Comparison of ENCODE assay signal across 8 mouse cellular contexts in genomic region chr8:122610612-122611277, GRCm38 (mm10). TPM values are rescaled to one million over a fixed set of nuclear protein-coding genes. Genes with fewer than 3 reads are reported as not detected.
DNase-seq lines count a peak whose midpoint lies in the region; ATAC-seq and TF ChIP-seq lines count a peak whose summit lies in the region.

No protein-coding gene starts in this region.

- peaks cover 13% of the 10 kb centered on the region for H3K4me1 ChIP-seq in bone marrow macrophage, adult 2 months (ENCODE audit: control insufficient read depth, insufficient read depth, low read length)
- peaks cover 24% of the 10 kb centered on the region for H3K4me1 ChIP-seq in hindbrain, embryonic 13.5 days (replicated peaks)

- peak overlapping the region; percentile 88 for H3K4me2 ChIP-seq in hindbrain, embryonic 13.5 days

- peak overlapping the region; percentile 79 for H3K4me3 ChIP-seq in layer of hippocampus, adult 2 months
- peak overlapping the region; percentile 81 for H3K4me3 ChIP-seq in bone marrow macrophage, adult 2 months (ENCODE audit: insufficient read depth, low read length)
- peak overlapping the region; percentile 77 for H3K4me3 ChIP-seq in hindbrain, embryonic 13.5 days

- TF ChIP-seq POLR2A in bone marrow macrophage, adult 2 months (IDR thresholded peaks at IDR 0.05; ENCODE audit: borderline replicate concordance, low read depth, low read length): no peak

- H3K9me3 ChIP-seq in hindbrain, embryonic 13.5 days: no peaks in the 10 kb centered on the region

- no peak for TF ChIP-seq CTCF in layer of hippocampus, adult 2 months (conservative IDR thresholded peaks at IDR 0.05)
- TF ChIP-seq CTCF in bone marrow macrophage, adult 2 months (IDR thresholded peaks at IDR 0.05; ENCODE audit: low read depth, low read length): no peak

- ATAC-seq in hindbrain, embryonic 13.5 days (ENCODE audit: low FRiP score): 0 out of 2 replicates have a peak, but pooled peaks have one; percentile 3
- peak; percentile 41 for ATAC-seq in megakaryocyte-erythroid progenitor cell, adult 5-6 weeks (replicated peaks; ENCODE audit: low FRiP score, low TSS enrichment, poor library complexity, severe bottlenecking)
- ATAC-seq in cerebellum, adult (ENCODE audit: insufficient number of reproducible peaks, low FRiP score, low TSS enrichment): no peak

- 3% methylated on average over 20 of the region's 20 CpGs for WGBS in hindbrain, embryonic 13.5 days

- peaks cover 19% of the 10 kb centered on the region for H3K36me3 ChIP-seq in hindbrain, embryonic 13.5 days

- no peaks in the 10 kb centered on the region for H3K27me3 ChIP-seq in hindbrain, embryonic 13.5 days

- peak overlapping the region; percentile 95 for H3K27ac ChIP-seq in layer of hippocampus, adult 2 months
- peak overlapping the region; percentile 46 for H3K27ac ChIP-seq in bone marrow macrophage, adult 2 months (ENCODE audit: insufficient read depth, low read depth, low read length)
- peak overlapping the region; percentile 80 for H3K27ac ChIP-seq in hindbrain, embryonic 13.5 days

- no peak for DNase-seq in layer of hippocampus, adult 2 months (ENCODE audit: low spot score in 2 of 2)
- no peak for DNase-seq in layer of hippocampus, adult 18-20 months (ENCODE audit: low spot score in 2 of 2)
- DNase-seq in right cerebral cortex, postnatal 10 days (ENCODE audit: low spot score in 2 of 2): no peak
- no peak for DNase-seq in frontal cortex, postnatal 10 days (ENCODE audit: low spot score in 2 of 2)

- H3K9ac ChIP-seq in hindbrain, embryonic 13.5 days: peak overlapping the region; percentile 81

RNA-seq across cellular contexts. Expression of gene Galns, which starts 0.5 kb away (rescaled TPM):
- total RNA-seq in layer of hippocampus, adult 2 months (2021): 10 to 100 TPM; 11.8 to 13.9 TPM
- total RNA-seq in layer of hippocampus, adult 18-20 months (2021): 10 to 100 TPM; 10.2 to 10.9 TPM
- polyA plus RNA-seq in bone marrow macrophage, adult 2 months (2012; ENCODE audit: insufficient read depth, insufficient read length, missing spikeins): 32.8 and 36.7 TPM in 2 replicates
- 5.4 and 6.1 TPM in 2 replicates for polyA plus RNA-seq in hindbrain, embryonic 13.5 days (2015; fragmentation: Nextera tagmentation; extraction: Ambion mirVana)
- 21.7 and 31.5 TPM in 2 replicates for total RNA-seq in megakaryocyte-erythroid progenitor cell, adult 5-6 weeks (2014; fragmentation: Nextera tagmentation)
- 3.8 and 8.2 TPM in 2 replicates for total RNA-seq in megakaryocyte-erythroid progenitor cell, adult 5-6 weeks (2017)

RNA-seq across cellular contexts. Expression of gene Trappc2l, which starts 0.7 kb away (rescaled TPM):
- 10 to 100 TPM; 77.3 to 88.6 TPM for total RNA-seq in layer of hippocampus, adult 2 months (2021)
- total RNA-seq in layer of hippocampus, adult 18-20 months (2021): 10 to 100 TPM; 82.1 to 82.7 TPM
- 55.0 and 59.6 TPM in 2 replicates for polyA plus RNA-seq in bone marrow macrophage, adult 2 months (2012; ENCODE audit: insufficient read depth, insufficient read length, missing spikeins)
- 98.9 and 101 TPM in 2 replicates for polyA plus RNA-seq in hindbrain, embryonic 13.5 days (2015; fragmentation: Nextera tagmentation; extraction: Ambion mirVana)
- 24.4 and 27.7 TPM in 2 replicates for total RNA-seq in megakaryocyte-erythroid progenitor cell, adult 5-6 weeks (2014; fragmentation: Nextera tagmentation)
- total RNA-seq in megakaryocyte-erythroid progenitor cell, adult 5-6 weeks (2017): 10.2 and 19.6 TPM in 2 replicates

RNA-seq across cellular contexts. Expression of gene Pabpn1l, which starts 11.8 kb away (rescaled TPM):
- total RNA-seq in layer of hippocampus, adult 2 months (2021): under 1 TPM in 1 of 2 experiments, not detected in 1; 0.52 TPM
- total RNA-seq in layer of hippocampus, adult 18-20 months (2021): not detected
- polyA plus RNA-seq in bone marrow macrophage, adult 2 months (2012; ENCODE audit: insufficient read depth, insufficient read length, missing spikeins): not detected in 2 replicates
- polyA plus RNA-seq in hindbrain, embryonic 13.5 days (2015; fragmentation: Nextera tagmentation; extraction: Ambion mirVana): not detected in 2 replicates
- not detected in 2 replicates for total RNA-seq in megakaryocyte-erythroid progenitor cell, adult 5-6 weeks (2014; fragmentation: Nextera tagmentation)
- total RNA-seq in megakaryocyte-erythroid progenitor cell, adult 5-6 weeks (2017): not detected in 2 replicates

RNA-seq across cellular contexts. Expression of gene Aprt, which starts 34.0 kb away (rescaled TPM):
- total RNA-seq in layer of hippocampus, adult 2 months (2021): 10 to 100 TPM; 60.7 to 62.3 TPM
- total RNA-seq in layer of hippocampus, adult 18-20 months (2021): 10 to 100 TPM; 58.1 to 61.6 TPM
- 187 and 203 TPM in 2 replicates for polyA plus RNA-seq in bone marrow macrophage, adult 2 months (2012; ENCODE audit: insufficient read depth, insufficient read length, missing spikeins)
- polyA plus RNA-seq in hindbrain, embryonic 13.5 days (2015; fragmentation: Nextera tagmentation; extraction: Ambion mirVana): 153 and 157 TPM in 2 replicates
- 228 and 254 TPM in 2 replicates for total RNA-seq in megakaryocyte-erythroid progenitor cell, adult 5-6 weeks (2014; fragmentation: Nextera tagmentation)
- total RNA-seq in megakaryocyte-erythroid progenitor cell, adult 5-6 weeks (2017): 55.1 and 106 TPM in 2 replicates

RNA-seq across cellular contexts. Expression of gene Cdt1, which starts 42.9 kb away (rescaled TPM):
- total RNA-seq in layer of hippocampus, adult 2 months (2021): 1 to 10 TPM; 1.3 to 1.6 TPM
- total RNA-seq in layer of hippocampus, adult 18-20 months (2021): 1 to 10 TPM; 1.2 to 1.8 TPM
- polyA plus RNA-seq in bone marrow macrophage, adult 2 months (2012; ENCODE audit: insufficient read depth, insufficient read length, missing spikeins): 18.5 and 22.9 TPM in 2 replicates
- 9.9 and 10.4 TPM in 2 replicates for polyA plus RNA-seq in hindbrain, embryonic 13.5 days (2015; fragmentation: Nextera tagmentation; extraction: Ambion mirVana)
- 133 and 150 TPM in 2 replicates for total RNA-seq in megakaryocyte-erythroid progenitor cell, adult 5-6 weeks (2014; fragmentation: Nextera tagmentation)
- total RNA-seq in megakaryocyte-erythroid progenitor cell, adult 5-6 weeks (2017): 34.5 and 70.6 TPM in 2 replicates
